Mouse (Mus musculus) thymus, adult 2 months (tissue): ENCODE data around the gene Deaf1.

ENCODE experiments used
- CTCF ChIP-seq: fragments of 200-500 bp; IDR thresholded peaks from 2 replicates; pipeline ENCODE4 v1.5.1; 2012; ENCODE audit warnings: mild to moderate bottlenecking, control low read depth, low read length, moderate library complexity, borderline replicate concordance; ENCODE audit not compliant: control insufficient read depth, poor library complexity, insufficient read depth; ENCODE audit errors: extremely low read depth
- POLR2A ChIP-seq: fragments of 200-500 bp; IDR thresholded peaks from 2 replicates; pipeline ENCODE4 v1.6.1; 2012; ENCODE audit warnings: mild to moderate bottlenecking, low read length, control low read depth, moderate library complexity; ENCODE audit not compliant: control insufficient read depth, poor library complexity, insufficient read depth; ENCODE audit errors: extremely low read depth

- no peak for TF ChIP-seq CTCF
- no peak for TF ChIP-seq POLR2A
Measured at GRCm38 (mm10) chr7:141343696-141344095, 16.2 kb upstream of the Deaf1 start.
